Mouse (Mus musculus) MEL (cell line): ENCODE measurements around the gene Tsc22d2.

Source experiments
- CHD2 ChIP-seq: IDR thresholded peaks from 2 replicates; pipeline ENCODE4 v1.6.1; 2011; ENCODE audit warnings: low read length, improper control_type of control experiment
- CTCF ChIP-seq, 3 experiments: IDR thresholded peaks in 2 of 3; conservative IDR thresholded peaks in 1 of 3; 2 replicates each; pipeline ENCODE4 v1.5.1; 2011 to 2012; ENCODE audit warnings: low read length in 3 of 3, low read depth in 2 of 3, mild to moderate bottlenecking in 2 of 3, improper control_type of control experiment in 1 of 3, inconsistent platforms in 1 of 3, mixed read lengths in 1 of 3, moderate library complexity in 1 of 3; ENCODE audit not compliant: control insufficient read depth in 1 of 3, insufficient read depth in 1 of 3, poor library complexity in 1 of 3, severe bottlenecking in 1 of 3
- E2F4 ChIP-seq: IDR thresholded peaks from 2 replicates; pipeline ENCODE4 v1.6.1; 2011; ENCODE audit warnings: low read depth, low read length, improper control_type of control experiment, borderline replicate concordance
- EP300 ChIP-seq, 2 experiments: IDR thresholded peaks; 2 replicates each; pipeline ENCODE4 v1.6.1; 2011; ENCODE audit warnings: improper control_type of control experiment in 2 of 2, low read length in 2 of 2, low read depth in 1 of 2, mild to moderate bottlenecking in 1 of 2
- ETS1 ChIP-seq: IDR thresholded peaks from 2 replicates; pipeline ENCODE4 v1.6.1; 2012; ENCODE audit warnings: low read depth, mild to moderate bottlenecking, inconsistent platforms, low read length, improper control_type of control experiment, moderate library complexity
- GATA1 ChIP-seq: IDR thresholded peaks from 2 replicates; pipeline ENCODE4 v1.6.1; 2011; ENCODE audit warnings: low read depth, low read length, improper control_type of control experiment
- HCFC1 ChIP-seq: IDR thresholded peaks from 2 replicates; pipeline ENCODE4 v1.6.1; 2012; ENCODE audit warnings: low read depth, mild to moderate bottlenecking, inconsistent platforms, low read length, improper control_type of control experiment, moderate library complexity
- MAFK ChIP-seq: IDR thresholded peaks from 2 replicates; pipeline ENCODE4 v1.6.1; 2011; ENCODE audit warnings: low read depth, mild to moderate bottlenecking, low read length, improper control_type of control experiment, borderline replicate concordance
- MAZ ChIP-seq: IDR thresholded peaks from 2 replicates; pipeline ENCODE4 v1.6.1; 2012; ENCODE audit warnings: low read depth, mild to moderate bottlenecking, inconsistent platforms, low read length, improper control_type of control experiment
- NRF1 ChIP-seq: IDR thresholded peaks from 2 replicates; pipeline ENCODE4 v1.6.1; 2014; ENCODE audit warnings: low read depth, mild to moderate bottlenecking, inconsistent platforms, low read length, improper control_type of control experiment, moderate library complexity; ENCODE audit not compliant: poor library complexity, insufficient read depth, severe bottlenecking
- SIN3A ChIP-seq: IDR thresholded peaks from 2 replicates; pipeline ENCODE4 v1.6.1; 2012; ENCODE audit warnings: low read length, improper control_type of control experiment, inconsistent platforms
- SMC3 ChIP-seq: IDR thresholded peaks from 2 replicates; pipeline ENCODE4 v1.6.1; 2011; ENCODE audit warnings: low read depth, low read length, improper control_type of control experiment
- USF1 ChIP-seq: IDR thresholded peaks from 2 replicates; pipeline ENCODE4 v1.6.1; 2014; ENCODE audit warnings: low read depth, mild to moderate bottlenecking, inconsistent platforms, low read length, improper control_type of control experiment, moderate library complexity
- USF2 ChIP-seq, 2 experiments: IDR thresholded peaks; 2 replicates each; pipeline ENCODE4 v1.6.1; 2011 to 2012; ENCODE audit warnings: improper control_type of control experiment in 2 of 2, low read length in 2 of 2, borderline replicate concordance in 1 of 2, inconsistent platforms in 1 of 2, low read depth in 1 of 2, mild to moderate bottlenecking in 1 of 2; ENCODE audit not compliant: insufficient read depth in 1 of 2

DNA sequence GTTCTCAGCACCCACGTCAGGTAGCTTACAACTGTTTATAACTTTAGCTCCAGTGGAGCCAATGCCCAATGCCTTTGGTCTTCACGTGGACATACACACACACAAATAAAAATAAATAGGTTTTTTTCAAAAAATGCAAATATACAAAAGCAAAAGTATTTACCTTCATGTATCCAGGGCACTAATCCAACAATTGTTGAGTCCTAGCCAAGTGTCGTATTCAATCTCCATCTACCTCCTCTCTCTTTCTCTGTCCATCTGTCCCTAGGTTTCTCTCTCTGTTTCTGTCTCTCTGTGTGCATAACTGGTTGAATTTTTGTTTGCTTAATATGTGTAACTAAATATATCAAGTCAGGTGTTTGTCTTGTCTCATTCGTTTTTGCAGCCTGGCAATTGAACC, 25.8 kb upstream of the Tsc22d2 start:
- no peak for TF ChIP-seq CHD2
- no peak for TF ChIP-seq HCFC1
- no peak for TF ChIP-seq CTCF (IDR thresholded peaks at IDR 0.05 in 2 of 3, conservative IDR thresholded peaks at IDR 0.05 in 1 of 3; ENCODE audit: control insufficient read depth in 1 of 3, insufficient read depth in 1 of 3, low read depth in 2 of 3, low read length in 3 of 3, poor library complexity in 1 of 3, severe bottlenecking in 1 of 3)
- no peak for TF ChIP-seq MAFK
- no peak for TF ChIP-seq NRF1
- no peak for TF ChIP-seq GATA1
- TF ChIP-seq E2F4, result no peak
- no peak for TF ChIP-seq USF1
- no peak for TF ChIP-seq ETS1
- TF ChIP-seq MAZ, result no peak
- TF ChIP-seq SIN3A, result no peak
- no peak for TF ChIP-seq EP300 (IDR thresholded peaks at IDR 0.05; ENCODE audit: low read depth in 1 of 2, low read length in 2 of 2)
- TF ChIP-seq USF2 (IDR thresholded peaks at IDR 0.05; ENCODE audit: borderline replicate concordance in 1 of 2, insufficient read depth in 1 of 2, low read depth in 1 of 2, low read length in 2 of 2), result no peak
- no peak for TF ChIP-seq SMC3
